Mouse (Mus musculus) midbrain, embryonic 10.5 days (tissue): ENCODE measurements around the gene Prtg. TPM values are rescaled to one million over a fixed set of nuclear protein-coding genes. Genes with fewer than 3 reads are reported as not detected.
A peak's percentile ranks its signal among the peaks of the same experiment; 100 is the strongest.

Source experiments
- DNase-seq: peaks from one replicate; pipeline ENCODE4 v3.0.0-alpha.2; 2017; ENCODE audit warnings: low spot score
- H3K27ac ChIP-seq: fragments of 300-500 bp; sonication (generic); replicated peaks from 2 replicates; pipeline ENCODE4 v1.5.1; 2016; ENCODE audit warnings: mild to moderate bottlenecking
- H3K27me3 ChIP-seq: fragments of 300-500 bp; sonication (generic); 2 replicates; pipeline ENCODE4 v1.6.1; 2016; ENCODE audit warnings: low read depth, mild to moderate bottlenecking; ENCODE audit not compliant: poor library complexity, severe bottlenecking
- H3K36me3 ChIP-seq: fragments of 300-500 bp; sonication (generic); 2 replicates; pipeline ENCODE4 v1.6.1; 2016; ENCODE audit warnings: mild to moderate bottlenecking, moderate library complexity
- H3K4me1 ChIP-seq: fragments of 300-500 bp; sonication (generic); 2 replicates; pipeline ENCODE4 v1.6.1; 2016
- H3K4me3 ChIP-seq: fragments of 300-500 bp; sonication (generic); 2 replicates; pipeline ENCODE4 v1.5.1; 2016; ENCODE audit warnings: mild to moderate bottlenecking, moderate library complexity
- H3K9me3 ChIP-seq: fragments of 300-500 bp; sonication (generic); replicated peaks from 2 replicates; pipeline ENCODE4 v1.6.1; 2016; ENCODE audit warnings: mild to moderate bottlenecking
- WGBS: fragments of 180-500 bp; shearing (Covaris S2); methylation state at CpG from one replicate; pipeline ENCODE4 v1.1.7; 2016; 5-methylcytosine and 5-hydroxymethylcytosine counted together
- polyA plus RNA-seq: library from polyadenylated mRNA; unstranded; fragments of >200 nt; fragmentation: Nextera tagmentation; extraction: Ambion mirVana; gene quantifications from 2 replicates; pipeline ENCODE4 v1.2.1, GENCODE M21; 2016

Prtg gene
- polyA plus RNA-seq, 1 experiment from 2014 or later = 19.9 TPM

DNA sequence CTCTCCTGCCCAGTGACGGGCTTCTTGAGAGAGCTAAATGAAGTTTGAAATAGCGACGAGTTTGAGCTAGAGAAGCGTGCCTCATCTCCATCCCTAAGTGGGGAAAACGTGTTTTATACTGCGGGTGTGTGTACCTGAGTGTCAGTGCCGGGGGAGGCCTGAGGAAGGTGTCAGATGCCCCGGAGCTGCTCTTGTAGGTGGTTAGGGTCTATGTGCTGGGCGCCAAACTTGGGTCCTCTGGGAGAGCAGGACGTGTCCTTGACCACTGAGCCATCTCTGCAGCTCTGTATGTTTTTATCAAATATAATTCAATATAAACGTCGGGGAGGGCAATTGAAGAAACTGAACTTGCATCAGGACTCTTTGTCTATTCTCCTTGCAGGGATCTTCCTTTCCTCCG, 137.6 kb downstream of the Prtg start:
- no peaks in the 10 kb centered on the region for H3K4me1 ChIP-seq
- H3K4me3 ChIP-seq = no peak overlapping the region
- H3K27me3 ChIP-seq = no peaks in the 10 kb centered on the region
- H3K27ac ChIP-seq = no peak overlapping the region
- WGBS = 90% methylated on average over 13 of the region's 13 CpGs
- H3K9me3 ChIP-seq = peaks cover 11% of the 10 kb centered on the region; the same call in 1 of the 2 replicates
- H3K36me3 ChIP-seq = peaks cover 50% of the 10 kb centered on the region
- no peak for DNase-seq

DNA sequence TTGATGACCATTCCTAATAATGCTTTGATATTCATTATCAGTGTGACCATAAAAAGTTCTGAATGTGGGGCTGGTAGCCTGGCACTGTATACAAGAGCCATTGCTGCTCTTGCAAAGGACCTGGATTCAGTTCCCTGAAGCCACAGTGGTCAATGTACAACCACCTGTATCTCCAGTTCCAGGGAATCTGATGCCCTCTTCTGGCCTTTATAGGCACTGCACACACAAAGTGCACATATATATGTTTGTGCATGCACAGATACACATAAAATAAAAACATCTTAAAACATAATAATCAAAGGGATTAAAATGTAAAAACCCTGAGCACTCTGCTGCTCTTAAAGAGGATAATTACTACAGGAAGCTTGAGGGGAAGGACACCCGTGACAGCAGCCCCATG, 140.3 kb downstream of the Prtg start:
- Histone ChIP-seq H3K27me3 (no peaks in the 10 kb centered on the region), H3K36me3 (peaks cover 50% of the 10 kb centered on the region), H3K4me1 (no peaks in the 10 kb centered on the region), H3K4me3 (no peak overlapping the region), H3K9me3 (peaks cover 11% of the 10 kb centered on the region; the same call in 1 of the 2 replicates), H3K27ac (no peak overlapping the region)
- WGBS = 98% methylated on average over 1 of the region's 1 CpGs
- DNase-seq = no peak

DNA sequence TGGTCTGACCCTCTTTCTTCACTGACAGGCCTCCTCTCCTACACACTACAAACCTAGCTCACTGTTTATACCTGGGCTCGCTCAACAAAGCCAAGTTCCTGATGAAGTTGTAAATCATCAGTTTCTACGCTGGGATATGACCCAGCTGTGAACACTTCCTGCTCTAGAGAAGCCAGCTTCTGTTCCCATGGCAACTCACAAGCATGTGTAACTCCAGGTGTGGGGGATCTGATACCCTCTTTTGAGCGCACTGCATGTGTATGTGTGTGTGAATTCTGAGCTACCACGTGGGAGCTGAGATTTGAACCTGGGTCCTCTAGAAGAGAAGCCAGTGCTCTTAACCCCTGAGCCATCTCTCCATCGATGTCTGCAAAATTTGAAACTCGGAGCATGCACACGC, 142.9 kb downstream of the Prtg start:
- WGBS = 79% methylated on average over 7 of the region's 7 CpGs
- H3K4me3 ChIP-seq = no peak overlapping the region
- no peaks in the 10 kb centered on the region for H3K27me3 ChIP-seq
- H3K27ac ChIP-seq = no peak overlapping the region
- H3K4me1 ChIP-seq = no peaks in the 10 kb centered on the region
- peaks cover 11% of the 10 kb centered on the region; the same call in 1 of the 2 replicates for H3K9me3 ChIP-seq
- peaks cover 31% of the 10 kb centered on the region for H3K36me3 ChIP-seq
- DNase-seq = no peak

DNA sequence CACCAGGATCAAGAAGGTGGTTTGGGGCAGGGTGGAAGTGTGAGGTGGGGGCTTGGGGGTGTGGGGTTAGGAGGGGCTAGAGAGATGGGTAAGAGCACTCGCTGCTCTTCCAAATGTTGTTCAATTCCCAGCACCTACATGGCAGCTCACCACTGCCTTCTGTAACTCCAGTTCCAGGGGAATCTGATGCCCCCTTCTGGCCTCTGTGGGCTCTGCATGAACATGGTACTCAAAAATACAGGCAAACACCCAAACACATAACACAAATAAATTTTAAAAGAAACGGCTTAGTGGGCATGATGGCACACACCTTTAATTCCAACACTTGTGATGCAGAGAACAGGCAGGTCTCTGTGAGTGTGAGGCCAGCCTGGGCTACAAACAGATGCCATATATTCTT, 148.1 kb downstream of the Prtg start:
- Histone ChIP-seq H3K4me3 (no peak overlapping the region), H3K4me1 (peaks cover 15% of the 10 kb centered on the region), H3K27ac (no peak overlapping the region), H3K36me3 (no peaks in the 10 kb centered on the region), H3K9me3 (no peaks in the 10 kb centered on the region), H3K27me3 (no peaks in the 10 kb centered on the region)
- DNase-seq = peak; percentile 30
- 61% methylated on average over 2 of the region's 2 CpGs for WGBS

DNA sequence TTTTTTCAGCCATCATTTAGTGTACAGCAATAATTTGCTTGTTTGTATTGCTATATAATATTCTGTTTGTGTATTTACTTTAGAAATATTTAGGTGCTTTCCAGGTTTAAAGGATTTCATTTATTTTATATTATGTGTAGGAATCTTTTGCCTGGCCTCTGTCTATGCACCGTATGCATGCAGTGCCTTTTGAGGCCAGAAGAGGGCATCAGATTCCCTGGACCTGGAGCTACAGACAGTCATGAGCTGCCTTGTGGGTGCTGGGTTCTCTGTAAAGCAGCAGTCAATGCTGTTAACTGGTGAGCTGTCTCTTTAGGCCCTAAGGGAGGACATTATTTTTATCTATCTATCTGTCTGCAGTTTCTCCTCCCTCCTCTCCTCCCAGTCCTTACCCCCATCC, 148.9 kb downstream of the Prtg start:
- no peaks in the 10 kb centered on the region for H3K27me3 ChIP-seq
- WGBS = 15% methylated on average over 1 of the region's 1 CpGs
- H3K36me3 ChIP-seq = no peaks in the 10 kb centered on the region
- peaks cover 15% of the 10 kb centered on the region for H3K4me1 ChIP-seq
- peak; percentile 52 for DNase-seq
- no peaks in the 10 kb centered on the region for H3K9me3 ChIP-seq
- H3K4me3 ChIP-seq = no peak overlapping the region
- no peak overlapping the region for H3K27ac ChIP-seq

DNA sequence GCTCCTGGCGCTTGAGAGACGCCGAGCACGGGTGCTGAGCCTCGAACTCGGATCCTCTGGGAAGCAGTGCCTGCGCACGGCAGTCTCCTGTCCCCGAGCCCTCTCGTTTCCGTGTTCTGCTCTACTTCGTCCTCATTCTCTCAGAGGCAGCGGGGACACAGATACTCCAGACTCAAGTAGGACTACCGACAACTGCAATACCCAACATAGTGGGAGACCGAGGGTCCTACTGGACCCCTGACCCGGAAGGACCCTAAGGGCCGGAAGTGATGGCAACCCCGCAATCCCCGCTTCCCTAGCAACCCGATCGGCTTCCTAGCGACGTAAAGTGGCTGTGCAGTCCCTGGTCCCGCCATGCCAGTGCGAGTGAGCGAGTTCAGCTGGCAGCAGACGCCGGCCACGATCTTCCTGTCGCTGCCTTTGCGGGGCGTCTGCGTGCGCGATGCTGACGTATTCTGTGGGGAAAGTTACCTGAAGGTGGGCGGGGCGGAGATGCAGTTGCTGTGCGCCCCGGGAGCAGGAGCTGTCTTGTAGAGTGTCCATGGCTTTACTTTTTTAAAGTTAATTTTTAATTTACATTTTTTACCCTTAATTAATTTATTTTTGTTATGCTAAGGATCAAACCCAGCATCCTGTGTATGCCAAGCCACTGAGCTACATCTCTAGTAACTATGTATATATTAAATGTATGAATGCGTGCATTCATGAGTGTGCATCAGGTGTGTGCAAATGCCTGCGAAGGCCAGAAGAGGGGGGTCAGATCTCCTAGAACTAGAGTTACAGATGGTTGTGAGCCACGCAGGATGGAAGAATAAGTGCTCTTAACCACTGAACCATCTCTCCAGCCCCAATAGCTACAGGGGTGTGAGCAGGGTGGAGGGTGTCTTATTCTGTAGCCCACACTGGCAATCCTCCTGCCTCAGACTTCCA, 152.1 kb downstream of the Prtg start, which contains the start of the genes Dyx1c1 and Gm44503:
TSS of gene Dyx1c1 (plus strand) at position 265 of the 930 bp plus-strand sequence.
TSS of gene Gm44503 (plus strand) at position 332 of the 930 bp plus-strand sequence.
- H3K27ac ChIP-seq = peak within 1 kb of the TSS; percentile 84
- peaks cover 15% of the 10 kb centered on the region for H3K4me1 ChIP-seq
- H3K36me3 ChIP-seq = no peaks in the 10 kb centered on the region
- peak within 1 kb of the TSS; percentile 79 for H3K4me3 ChIP-seq
- H3K9me3 ChIP-seq = no peaks in the 10 kb centered on the region
- 2% methylated on average over 43 of the region's 43 CpGs for WGBS
- no peaks in the 10 kb centered on the region for H3K27me3 ChIP-seq
- DNase-seq = peak; percentile 92

DNA sequence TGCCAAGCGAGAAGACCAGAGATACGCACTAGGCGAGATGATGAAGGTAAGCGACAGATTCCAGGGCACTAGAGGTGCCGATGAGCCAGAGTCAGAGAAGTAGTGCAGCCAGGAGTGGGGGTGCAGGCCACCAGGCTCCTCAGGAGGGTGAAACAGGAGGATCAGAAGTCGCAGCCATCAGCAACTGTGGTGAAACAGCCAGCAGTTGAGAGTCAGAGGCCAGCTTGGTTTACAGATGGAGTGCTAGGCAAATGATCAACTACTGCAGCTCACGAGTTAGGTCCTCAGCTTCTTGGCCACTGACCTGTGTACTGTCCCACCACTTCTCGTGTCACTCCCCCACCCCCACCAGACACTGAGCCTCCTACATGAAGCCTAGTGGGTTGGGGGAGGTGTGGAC, 154.7 kb downstream of the Prtg start:
- Histone ChIP-seq H3K4me1 (peaks cover 15% of the 10 kb centered on the region), H3K27me3 (no peaks in the 10 kb centered on the region), H3K4me3 (no peak overlapping the region), H3K36me3 (no peaks in the 10 kb centered on the region), H3K9me3 (no peaks in the 10 kb centered on the region), H3K27ac (no peak overlapping the region)
- DNase-seq = no peak
- WGBS = 75% methylated on average over 8 of the region's 8 CpGs

DNA sequence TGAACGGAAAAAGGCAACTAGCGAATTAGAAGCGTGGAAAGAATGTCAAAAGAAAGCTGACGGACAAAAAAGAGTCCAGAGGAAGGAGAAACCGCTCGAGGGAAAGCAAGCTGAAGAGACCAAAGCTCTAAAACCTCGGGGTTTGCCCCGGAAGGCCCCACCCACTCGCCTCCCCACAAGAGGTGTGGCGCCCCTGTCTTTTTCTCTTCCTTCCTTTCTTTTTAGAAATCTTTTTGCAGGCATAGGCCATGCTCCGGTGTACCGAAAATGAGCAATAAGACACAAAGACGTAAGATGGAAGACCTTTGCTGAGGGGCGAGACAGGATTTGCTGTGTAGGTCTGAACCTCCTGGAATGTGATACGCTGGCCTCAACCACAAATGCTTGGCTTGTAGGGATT, 155.3 kb downstream of the Prtg start:
- WGBS = 77% methylated on average over 15 of the region's 15 CpGs
- Histone ChIP-seq H3K27ac (no peak overlapping the region), H3K27me3 (no peaks in the 10 kb centered on the region), H3K4me1 (peaks cover 15% of the 10 kb centered on the region), H3K36me3 (no peaks in the 10 kb centered on the region), H3K9me3 (no peaks in the 10 kb centered on the region), H3K4me3 (no peak overlapping the region)
- DNase-seq = no peak

Other genes with a start within 250 kb of the Prtg start
- gene Nedd4, start 144.5 kb upstream of the Prtg start, polyA plus RNA-seq = 605 and 682 TPM in 2 replicates
- 4.9 and 5.8 TPM in 2 replicates for gene Pygo1, start 118.8 kb downstream of the Prtg start, polyA plus RNA-seq
- 1.7 and 2.3 TPM in 2 replicates for gene Dyx1c1, start 151.9 kb downstream of the Prtg start, polyA plus RNA-seq
- gene Gm44503, start 152.0 kb downstream of the Prtg start, polyA plus RNA-seq = not detected in 2 replicates
- gene Ccpg1os, start 178.5 kb downstream of the Prtg start, polyA plus RNA-seq = 21.8 and 24.2 TPM in 2 replicates
- gene Ccpg1, start 178.6 kb downstream of the Prtg start, polyA plus RNA-seq = 18.0 and 23.0 TPM in 2 replicates
- 12.8 and 14.2 TPM in 2 replicates for gene Pigb, start 233.5 kb downstream of the Prtg start, polyA plus RNA-seq
- 1.6 and 1.9 TPM in 2 replicates for gene Rab27a, start 238.0 kb downstream of the Prtg start, polyA plus RNA-seq